Mouse (Mus musculus): ENCODE measurements around the gene Smyd2.

The Smyd2 gene

DNA sequence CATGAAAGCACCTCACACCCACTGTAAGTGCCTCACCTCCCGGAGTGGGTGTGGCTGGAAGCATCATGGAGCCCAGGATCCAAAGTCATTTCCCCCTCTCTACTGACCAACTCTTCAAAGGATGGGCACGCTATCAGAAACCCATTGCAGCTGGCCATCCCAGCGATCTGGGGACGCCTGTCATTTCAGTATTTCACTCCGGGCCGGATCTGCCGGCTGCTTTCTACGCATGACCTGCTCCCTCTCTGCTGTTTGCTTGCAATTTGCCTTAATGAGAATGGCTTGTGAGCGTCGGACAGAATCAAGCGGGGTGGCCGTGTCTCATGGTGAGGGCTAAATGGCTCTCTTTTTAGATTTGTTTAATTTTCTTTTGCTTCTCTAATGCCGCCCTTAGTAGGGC is 88.0 kb downstream of the Smyd2 start:
- no peak for TF ChIP-seq GATA4 (IDR thresholded peaks at IDR 0.05; ENCODE audit: insufficient replicate concordance, low read length)

DNA sequence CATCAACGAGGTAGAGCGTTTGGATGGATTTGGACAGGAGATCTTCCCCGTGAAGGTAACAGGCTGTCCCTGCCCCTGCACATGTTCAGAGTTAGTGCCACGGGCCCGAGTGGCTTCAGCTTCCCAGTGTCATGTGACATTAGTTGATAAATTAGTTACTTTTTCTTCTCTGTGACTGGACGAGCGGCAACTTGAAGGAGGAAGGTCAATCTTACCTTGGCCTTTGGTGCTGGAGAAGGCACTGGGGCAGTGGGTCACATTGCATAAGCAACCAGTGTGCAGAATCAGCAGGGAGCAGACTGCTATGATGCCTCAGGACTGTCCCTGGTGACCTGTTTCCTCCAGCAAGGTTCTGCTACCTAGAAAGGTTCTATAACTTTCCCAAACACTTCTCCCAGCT is 88.8 kb downstream of the Smyd2 start:
- TF ChIP-seq GATA4 (IDR thresholded peaks at IDR 0.05; ENCODE audit: insufficient replicate concordance, low read length), result no peak

DNA sequence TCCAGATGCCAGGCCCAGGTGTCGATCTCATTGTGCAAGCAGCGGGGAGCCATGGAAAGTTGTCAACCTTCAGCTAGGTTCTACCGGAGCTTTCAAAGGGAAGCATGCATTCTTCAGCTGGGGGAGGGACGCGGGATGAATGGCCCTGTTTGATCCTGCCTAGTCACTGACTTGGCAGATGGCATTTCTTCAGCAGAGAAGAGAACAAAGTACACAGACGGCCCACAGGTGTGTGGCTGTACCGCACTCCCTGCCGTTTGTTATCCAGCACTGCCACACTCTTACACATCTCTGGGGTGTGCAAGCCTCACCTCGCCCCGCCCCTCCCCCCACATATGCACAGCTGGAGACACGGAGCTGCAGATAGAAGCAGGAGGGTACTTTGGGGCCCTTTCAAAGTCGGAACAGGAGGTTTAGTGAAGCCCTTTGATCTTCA is 91.3 kb downstream of the Smyd2 start:
- no peak for TF ChIP-seq GATA4 (IDR thresholded peaks at IDR 0.05; ENCODE audit: insufficient replicate concordance, low read length)
